Mouse (Mus musculus): ENCODE results near the gene Ak6.

The Ak6 gene

DNA sequence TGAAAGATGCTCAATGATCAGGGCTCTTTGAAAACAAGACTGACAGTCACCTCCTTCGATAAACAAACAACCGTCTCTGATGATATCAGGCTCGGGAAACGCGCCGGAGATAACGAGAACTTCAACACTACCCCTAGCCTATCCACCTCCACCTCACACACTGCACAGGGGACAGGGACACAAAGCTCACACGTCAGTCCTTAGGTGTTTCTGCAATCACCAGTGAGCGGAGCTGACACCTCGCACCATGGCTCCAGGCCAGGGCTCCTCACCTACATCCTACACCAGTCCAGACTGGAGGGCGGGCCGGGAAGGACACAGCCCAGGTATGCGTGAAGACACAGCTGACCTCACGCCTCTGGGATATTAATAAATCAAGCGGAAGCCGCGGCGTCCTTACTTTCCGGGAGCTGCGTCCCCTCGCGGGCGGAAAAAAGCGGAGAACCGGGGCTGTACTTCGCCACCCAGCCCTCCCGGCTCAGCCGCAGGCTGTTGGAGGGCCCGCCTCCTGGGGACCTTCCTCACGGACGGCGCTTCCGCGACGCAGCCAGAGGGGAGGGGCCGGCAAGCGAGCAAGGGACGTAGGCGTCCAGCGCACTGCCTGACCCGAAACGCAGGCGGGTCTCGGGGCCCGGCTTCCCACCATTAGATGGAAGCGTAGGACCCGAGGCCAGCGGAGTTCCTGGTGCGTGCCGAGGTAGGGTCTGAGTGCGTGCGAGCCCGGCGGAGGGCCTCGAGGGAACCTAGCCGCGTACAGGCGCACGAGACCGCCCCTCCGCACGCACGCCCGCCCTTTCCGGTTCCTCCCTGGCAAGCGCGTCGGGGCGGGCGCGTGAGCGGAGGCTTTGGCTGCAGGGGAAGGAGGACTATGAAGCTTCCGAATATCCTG is at the start of gene Ak6, which contains the start of gene Rad17:
TSS of gene Ak6 (plus strand) at position 430 of the 889 bp plus-strand sequence.
TSS of gene Rad17 (minus strand) at position 502 of the 889 bp plus-strand sequence.
- DNase-seq (ENCODE audit: low spot score) = peak; percentile 88

DNA sequence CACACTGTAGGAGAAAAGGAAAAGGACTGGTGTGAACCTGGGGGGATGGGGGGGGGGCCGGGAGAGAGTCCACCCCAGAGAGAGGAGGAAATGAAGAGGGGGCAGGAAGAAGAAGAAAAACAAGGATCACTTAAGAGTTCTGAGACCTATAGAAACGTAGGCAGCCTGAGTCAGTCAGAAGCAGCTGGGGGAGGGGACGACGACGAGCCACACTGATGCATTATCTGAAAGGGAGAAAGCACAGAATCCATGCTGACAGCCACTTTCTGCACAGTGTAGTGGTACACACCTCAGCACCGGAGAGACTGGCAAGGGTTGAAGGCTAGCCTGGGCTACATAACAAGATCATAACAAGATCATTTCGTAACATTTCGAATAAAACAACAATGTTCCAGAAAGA is 49.7 kb upstream of the Ak6 start:
- DNase-seq (ENCODE audit: low spot score) = no peak

DNA sequence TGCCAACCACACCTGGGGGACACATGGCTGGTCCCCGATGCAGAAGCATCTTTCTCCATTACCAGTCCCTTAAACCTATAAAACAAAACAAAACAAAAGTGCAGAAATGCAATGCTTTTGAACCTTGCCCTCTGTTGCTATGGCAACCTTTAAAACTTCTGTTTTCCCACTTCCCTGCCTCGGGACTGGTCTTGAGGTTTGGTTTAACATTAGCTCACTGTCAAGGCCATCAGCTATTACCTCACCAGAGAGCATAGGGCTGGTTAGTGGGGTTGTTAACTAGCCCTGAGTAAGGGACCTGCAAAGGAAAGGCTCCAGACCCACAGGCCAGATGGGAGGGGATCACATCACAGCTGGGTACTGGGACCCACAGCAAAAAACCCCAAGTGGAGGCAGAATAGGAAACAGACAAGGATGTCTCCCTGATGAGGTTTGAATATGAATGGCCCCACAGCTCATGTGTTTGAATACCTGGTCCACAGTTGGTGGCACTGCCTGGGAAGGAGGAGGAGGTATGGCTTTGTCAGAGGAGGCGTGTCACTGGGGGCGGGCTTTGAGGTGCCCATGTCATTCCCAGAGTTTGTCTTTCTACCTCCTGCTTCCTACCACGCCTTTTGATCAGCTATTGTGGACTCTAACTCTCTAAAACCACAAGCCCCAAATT is 48.4 kb upstream of the Ak6 start:
- no peak for DNase-seq (ENCODE audit: low spot score)

DNA sequence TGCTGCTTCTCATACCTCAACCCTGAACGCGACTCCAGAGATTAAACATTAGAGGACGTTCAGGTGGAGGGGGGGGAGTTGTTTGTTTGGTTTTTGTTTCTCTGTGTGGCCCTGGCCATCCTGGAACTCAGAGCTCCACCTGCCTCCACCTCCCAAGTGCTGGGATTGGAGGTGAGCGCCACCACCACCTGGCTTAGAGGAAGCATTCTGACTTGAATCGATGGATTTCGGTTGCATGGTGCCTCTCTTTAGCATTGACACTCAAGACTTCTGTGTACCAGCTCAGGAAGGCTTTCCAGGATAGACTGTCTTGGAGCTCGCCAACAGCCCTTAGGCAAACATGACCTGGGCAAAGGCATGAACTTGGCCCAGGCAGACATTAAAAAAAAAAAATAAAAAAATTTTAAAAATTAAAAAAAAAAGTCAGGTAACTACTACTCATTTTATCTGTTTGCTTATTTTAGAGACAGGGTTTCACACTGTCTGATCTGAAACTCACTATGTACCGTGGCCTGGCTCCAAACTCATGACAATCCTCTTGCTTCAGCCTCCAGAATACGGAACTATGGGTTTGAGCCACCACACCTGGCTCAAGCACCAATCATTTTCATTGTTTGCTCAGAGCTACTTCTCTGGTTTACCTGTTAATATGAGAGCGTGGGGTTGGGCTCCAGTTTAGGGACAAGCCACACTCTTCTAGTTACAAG is 47.6 kb upstream of the Ak6 start:
- no peak for DNase-seq (ENCODE audit: low spot score)

DNA sequence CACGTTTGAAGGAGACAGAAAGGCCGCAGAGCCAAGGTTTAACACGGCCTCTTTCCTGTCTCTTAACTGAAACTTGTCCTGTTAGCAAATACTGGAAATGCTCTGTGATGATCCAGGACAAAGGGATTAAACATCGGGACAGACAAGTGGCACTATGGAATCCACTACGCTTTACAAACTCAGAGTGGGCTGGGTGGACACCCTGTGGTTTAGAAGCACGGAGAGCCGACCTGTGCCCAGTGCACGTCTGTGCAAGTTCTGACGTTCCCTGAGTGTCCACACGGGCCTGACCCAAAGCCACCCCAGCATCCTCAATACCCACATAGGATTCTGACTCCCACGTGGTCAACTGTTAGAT is 47.1 kb upstream of the Ak6 start:
- no peak for DNase-seq (ENCODE audit: low spot score)

DNA sequence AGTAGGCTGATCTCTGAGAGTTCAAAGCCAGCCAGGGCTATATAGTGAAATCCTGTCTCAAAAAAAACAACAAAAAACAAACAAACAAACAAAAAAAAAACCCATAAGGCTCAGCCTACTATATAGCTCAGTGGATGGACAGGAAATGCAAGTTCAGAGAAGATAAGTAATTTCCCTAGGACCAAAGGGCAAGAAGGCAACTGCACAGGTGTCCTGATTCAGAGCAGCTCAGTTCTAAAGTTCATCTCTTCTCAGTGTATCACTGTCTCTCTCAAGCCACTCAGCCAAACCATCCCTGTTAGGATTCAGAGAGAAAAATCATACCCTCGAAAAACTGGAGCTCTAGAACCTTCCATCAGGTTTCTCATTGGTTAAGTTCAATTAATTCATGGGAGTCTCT is 44.9 kb upstream of the Ak6 start:
- DNase-seq (ENCODE audit: low spot score) = no peak

DNA sequence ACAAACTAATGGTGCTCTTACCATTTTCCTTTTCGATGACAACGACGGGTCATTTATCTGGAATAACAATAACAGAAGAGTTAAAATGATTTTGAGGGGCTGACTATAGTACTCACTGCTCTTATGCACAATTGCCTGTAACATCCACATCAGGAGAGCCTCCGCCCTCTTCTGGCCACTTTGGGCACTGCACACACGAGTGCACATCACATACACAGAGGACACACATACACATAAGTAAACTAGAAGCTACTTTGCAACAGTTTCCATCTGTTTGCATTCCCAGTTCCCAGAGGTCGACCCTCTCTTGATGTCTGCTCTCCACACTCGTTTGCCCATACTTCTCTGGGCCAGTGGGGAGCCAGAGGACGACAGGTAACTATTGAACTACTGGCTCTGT is 43.0 kb upstream of the Ak6 start:
- no peak for DNase-seq (ENCODE audit: low spot score)

DNA sequence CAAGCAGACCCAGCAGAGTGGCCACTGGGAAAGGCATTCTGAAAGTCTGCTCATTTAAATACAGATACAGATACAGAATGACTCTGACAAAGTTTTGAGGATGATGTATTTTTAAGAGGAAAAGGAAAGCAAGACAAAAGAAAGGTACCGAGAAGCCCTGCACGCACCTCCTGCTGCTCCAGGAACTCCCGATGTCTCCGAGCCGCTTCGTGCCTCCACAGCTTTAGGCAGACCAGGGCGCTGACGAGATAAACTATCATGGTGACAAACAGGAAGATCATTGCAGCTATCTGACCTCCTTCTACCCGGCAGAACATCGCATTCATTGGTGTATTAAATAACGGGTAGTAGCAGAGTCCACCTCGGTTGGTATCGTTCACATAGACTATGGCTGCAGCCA is 39.5 kb upstream of the Ak6 start:
- DNase-seq (ENCODE audit: low spot score) = no peak

DNA sequence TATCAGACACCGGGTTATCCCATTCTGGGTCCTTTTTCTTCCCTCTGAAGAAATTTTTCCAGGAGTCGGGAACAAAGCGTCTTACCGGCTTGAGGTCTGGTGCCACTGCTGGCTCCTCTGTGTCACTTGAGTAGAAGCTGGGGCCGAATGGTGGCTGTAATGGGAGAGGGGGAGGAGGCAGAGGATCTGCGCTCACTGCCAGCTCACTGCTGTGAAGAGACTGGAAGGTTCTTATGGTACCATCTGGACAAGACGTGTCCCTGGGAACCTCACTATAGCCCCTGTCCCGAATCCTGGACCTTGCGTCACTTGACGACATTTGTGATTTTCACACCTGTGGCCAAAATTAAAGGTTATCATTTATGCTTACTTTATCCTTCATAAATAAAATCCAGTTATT is 38.5 kb upstream of the Ak6 start:
- no peak for DNase-seq (ENCODE audit: low spot score)

DNA sequence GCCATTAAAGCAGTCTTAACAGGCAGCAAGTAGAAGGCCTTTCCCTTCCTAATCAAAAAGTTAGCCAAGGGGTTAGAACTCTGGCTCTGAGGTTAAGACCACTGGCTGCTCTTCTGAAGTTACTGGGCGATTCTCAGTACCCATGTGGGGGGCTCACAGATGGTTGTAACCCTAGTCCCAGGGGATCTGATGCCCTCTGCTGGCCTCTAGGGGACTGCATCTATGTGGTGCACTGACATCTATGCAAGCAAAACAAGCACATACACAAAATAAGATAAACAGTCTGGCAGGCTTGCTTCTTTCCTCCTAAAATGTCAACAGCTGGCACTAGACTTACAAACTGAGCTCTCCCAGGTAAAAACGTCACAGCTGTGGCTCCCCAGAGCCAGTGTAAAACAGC is 37.9 kb upstream of the Ak6 start:
- DNase-seq (ENCODE audit: low spot score) = no peak

DNA sequence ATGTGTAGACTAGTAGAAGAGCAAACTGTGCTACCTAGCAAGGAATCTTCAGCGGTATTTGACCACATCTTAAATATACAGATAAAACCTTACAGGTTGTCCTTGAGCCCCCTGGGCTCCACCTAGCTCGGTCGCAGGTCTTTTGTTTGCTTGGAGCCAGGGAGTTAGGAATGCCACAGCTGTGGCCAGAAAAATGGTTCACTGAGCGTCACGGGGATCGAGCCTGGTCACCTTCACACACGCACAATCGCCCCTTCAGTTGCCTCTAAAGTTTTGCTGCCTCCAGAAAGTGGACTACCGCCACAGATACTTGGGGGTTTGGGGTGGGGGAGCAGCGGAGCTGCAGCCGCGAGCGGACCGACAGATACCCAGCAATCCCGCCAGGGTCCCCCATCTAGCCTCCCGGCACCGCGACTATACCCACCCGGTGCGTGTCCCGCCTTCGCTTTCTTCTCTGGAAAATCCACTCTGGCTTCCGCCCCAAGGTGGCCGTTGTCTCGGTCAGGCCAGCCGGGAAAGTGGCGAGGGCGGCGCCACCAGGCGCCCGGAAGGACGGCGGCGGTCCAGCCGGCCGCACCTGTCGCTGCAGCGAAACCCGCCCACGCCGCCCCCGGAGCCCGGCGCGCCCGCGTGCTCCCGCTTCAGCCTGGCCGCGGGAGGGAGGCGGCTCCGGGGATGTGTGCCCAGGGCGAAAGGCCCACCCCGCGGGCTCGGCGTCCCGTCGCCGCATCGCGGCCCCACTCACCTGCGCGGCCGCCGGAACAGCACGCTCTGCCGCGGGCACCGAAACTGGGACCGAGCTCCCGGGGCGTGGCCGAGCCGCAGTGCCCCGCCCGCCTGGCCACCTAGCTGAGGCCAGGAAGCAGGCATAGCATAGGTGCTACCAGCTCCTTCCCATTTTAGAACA is 34.3 kb upstream of the Ak6 start, which contains the start of gene Marveld2:
TSS of gene Marveld2 (minus strand) at position 791 of the 907 bp plus-strand sequence.
- peak; percentile 7 for DNase-seq (ENCODE audit: low spot score)

DNA sequence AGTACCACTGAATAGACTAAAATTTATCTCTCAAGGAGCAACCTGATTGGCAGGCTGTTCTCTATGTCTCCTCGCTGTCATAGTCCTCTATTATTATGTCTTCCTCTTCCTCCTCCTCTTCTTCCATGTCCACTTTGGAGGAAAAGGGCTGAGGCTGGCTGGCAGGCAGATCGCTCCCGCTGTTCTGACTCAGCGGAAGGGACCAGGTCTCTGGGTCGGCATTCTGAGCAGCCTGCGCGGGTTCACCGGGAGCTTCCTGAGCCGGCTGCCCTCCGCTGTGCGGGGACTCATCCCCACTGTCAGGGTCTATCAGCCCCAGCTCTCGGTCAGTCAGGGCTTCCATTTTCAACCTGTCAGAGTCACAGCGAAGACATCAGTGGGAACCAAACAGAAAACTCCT is 33.2 kb upstream of the Ak6 start:
- no peak for DNase-seq (ENCODE audit: low spot score)

DNA sequence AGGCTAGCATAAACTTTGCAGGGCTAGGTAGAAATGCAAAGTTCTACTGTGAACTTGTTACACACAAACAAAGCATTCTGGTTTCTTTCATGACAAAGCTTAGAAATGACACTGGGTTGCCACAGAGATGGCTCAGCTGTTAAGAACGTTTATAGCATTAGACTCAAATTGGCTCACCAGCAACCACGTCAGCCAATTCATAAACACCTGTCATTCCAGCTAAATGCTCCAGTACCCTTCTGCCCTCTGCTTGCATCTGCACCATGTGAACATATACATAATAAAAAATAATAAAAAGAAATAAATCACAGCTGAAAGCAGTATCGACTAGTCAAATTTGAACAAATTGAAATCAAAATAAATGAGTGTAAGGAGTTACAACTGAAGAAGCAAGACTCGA is 28.5 kb upstream of the Ak6 start:
- DNase-seq (ENCODE audit: low spot score) = no peak

DNA sequence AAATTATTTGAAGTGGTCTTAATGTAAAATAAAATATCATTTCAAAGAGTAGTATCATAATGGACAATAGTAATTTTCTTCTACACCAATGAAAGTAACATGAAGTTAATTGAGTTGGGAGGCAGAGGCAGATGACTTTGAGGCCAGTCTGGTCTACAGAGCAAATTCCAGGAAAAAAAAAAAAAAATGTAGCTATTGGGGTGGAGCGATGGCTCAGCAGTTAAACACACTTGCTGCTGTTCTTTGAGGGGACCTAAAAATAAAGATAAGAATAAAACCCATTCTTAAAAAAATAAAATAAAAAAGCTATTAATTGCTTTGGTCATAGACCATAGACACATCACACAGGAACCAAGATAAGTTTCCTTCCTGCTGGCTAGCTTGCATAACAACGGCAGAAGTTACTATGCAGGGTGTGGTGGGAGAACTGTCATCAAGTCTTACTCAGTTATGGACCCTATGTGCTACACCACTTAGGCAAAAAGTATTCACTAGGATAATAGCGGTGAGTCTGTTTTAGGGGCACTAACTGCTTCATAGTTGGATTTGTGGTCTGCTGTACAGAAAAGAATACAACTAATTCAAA is 16.6 kb upstream of the Ak6 start:
- DNase-seq (ENCODE audit: low spot score) = no peak

DNA sequence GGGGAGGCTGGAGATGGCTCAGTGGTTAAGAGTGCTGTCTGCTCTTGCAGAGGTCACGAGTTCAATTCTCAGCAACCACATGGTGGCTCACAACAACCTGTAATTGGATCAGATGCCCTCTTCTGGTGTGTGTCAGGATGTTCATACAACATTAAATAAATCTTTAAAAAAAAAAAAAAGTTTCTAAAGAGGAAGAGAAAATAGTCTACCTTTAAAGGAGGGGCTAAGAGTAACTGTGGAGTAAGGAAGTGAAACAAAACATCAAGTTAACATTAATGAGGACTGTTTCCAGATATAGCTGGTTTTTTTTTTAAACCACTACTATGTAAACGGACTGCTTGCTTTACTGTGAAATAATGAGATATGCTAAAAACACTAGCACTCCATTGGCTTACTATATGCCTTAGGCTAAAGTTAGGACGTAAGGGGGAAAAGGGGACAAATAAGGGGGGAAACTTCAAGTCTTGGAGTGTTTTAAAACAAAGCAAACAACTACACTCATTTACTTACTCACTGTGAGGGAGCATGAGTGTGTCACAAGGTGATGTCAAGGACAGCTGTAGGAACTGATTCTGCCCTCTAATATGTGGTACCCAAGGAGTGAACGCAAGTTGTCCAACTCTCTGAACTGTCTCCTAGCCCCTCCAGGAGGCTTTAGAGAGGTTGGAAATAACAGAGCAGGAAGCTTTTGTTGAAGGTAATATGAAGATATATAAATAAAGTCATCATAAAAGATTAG is 8.1 kb upstream of the Ak6 start:
- DNase-seq (ENCODE audit: low spot score) = no peak

DNA sequence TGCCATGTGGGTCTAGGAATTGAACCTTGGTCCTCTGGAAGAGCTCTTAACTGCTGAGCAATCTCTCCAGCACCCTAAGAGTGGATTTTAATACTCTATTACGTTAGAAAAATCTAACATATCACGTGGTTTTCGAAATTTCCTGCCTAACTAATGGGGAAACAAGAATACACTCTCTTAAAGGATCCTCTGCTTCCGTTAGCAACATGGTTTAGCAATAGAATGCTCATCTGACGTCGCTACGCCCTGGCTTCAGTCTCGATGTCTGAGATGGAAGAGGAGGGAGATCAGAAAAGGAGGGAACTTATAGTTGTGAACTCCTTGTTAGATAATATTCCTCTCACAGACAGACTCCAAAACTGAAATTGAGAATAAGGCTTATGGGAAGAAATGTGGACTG is 2.6 kb upstream of the Ak6 start:
- DNase-seq (ENCODE audit: low spot score) = no peak

DNA sequence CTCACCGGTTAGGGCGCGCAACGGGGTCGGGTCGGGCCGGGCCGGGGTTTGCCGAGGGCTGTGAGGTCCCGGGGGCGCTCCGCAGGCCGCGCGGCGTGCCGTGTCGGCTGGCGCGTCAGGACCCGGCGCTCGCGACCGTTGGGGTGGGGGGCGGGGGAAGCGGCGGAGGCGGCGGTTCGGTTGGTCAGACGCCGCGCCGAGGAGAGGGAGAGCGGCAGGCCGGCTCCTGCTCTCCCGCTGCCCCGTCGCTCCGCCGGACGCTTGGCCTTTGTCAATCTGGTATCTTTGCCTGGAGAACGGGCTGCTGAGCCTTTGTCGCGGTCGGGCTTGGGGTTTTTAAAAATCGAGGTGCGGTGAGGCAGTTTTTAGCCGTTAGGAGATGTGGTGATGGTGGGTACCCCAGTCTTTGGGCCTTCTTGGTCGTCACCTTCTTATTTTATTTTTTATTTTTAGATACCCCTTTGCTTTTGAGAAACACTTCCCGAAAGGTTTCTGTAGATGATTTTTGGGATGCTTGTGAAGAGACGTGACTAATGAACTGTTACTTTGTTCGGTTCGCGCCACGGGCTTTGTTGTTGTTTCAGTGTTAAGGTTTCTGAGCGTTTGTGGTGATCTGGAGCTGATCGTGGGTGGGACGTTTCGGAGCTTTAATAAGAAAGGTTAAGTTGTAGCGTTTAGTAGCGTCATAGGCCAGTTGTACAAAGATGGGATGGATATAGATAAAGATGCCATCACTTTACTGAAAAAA is 834 bp downstream of the Ak6 start, which contains the start of gene Taf9:
TSS of gene Taf9 (plus strand) at position 141 of the 748 bp plus-strand sequence.
- DNase-seq (ENCODE audit: low spot score) = no peak

DNA sequence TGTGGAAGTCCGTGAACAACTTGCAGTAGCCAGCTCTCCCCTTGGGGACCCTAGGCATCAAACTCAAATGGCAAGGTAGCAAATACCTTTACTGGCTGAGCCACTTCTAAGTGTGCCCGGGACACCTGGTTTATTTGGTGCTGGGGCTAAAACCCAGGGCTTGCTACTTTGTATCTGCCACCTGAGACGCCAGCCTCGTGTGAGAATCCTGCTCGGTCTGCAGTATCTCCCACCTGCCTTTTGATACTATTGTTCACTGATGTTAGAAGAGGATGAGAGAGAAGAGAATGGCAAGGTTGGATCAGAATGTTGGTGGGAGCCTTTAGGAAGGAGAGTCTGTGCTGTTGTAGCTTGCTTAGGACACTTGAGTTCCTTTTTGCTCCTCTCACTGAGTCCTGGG is 7.3 kb downstream of the Ak6 start:
- DNase-seq (ENCODE audit: low spot score) = no peak

DNA sequence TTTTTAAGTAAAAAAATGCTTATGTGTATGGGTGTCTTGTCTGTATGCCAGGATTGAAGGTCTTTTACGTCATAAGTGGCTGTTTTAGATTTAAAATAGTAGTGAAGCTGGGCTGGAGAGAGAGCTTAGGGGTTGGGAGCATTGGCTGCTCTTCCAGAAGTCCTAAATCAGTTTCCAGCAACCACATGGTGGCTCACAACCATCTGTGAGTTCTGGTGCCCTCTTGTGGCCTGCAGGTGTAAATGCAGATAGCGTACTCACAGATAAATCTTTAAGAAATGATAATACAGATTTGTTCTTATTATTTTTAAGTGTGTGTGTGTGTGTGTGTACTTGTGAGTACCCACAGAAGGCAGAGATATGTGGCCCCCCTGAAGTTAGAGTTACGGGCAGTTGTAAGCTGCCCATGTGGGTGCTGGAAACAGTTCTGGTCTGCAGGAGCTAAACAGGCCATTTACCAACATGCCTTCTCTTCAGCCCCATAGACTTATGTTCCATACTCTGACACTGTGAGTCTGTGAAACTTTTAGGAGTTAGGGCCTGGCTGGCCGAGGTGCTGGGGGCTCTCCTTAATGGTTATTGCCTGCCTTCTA is 9.2 kb downstream of the Ak6 start:
- no peak for DNase-seq (ENCODE audit: low spot score)

Data from left cerebral cortex, adult 11 months (tissue).